Mouse (Mus musculus): ENCODE results near the gene Cdk15. TPM values are rescaled to one million over a fixed set of nuclear protein-coding genes. Genes with fewer than 3 reads are reported as not detected.

Cdk15 gene
- polyA plus RNA-seq, 1 experiment from 2014 or later: not detected

- no peak overlapping the region for H3K9ac ChIP-seq (ENCODE audit: low read depth, low read length)
- no peaks in the 10 kb centered on the region for H3K27me3 ChIP-seq (ENCODE audit: control insufficient read depth, insufficient read depth, low read depth, low read length)
- H3K27ac ChIP-seq (ENCODE audit: low read length): no peak overlapping the region
- peak overlapping the region; percentile 13; the same call in 1 of the 2 replicates for H3K4me2 ChIP-seq (ENCODE audit: low read depth, low read length)
- 10% methylated on average over 6 of the region's 6 CpGs for WGBS (ENCODE audit: insufficient replicate concordance)
- no peak overlapping the region for H3K4me3 ChIP-seq (ENCODE audit: low read depth, low read length)
- no peaks in the 10 kb centered on the region for H3K36me3 ChIP-seq (ENCODE audit: control insufficient read depth, insufficient read depth)
- no peaks in the 10 kb centered on the region; the same call in 1 of the 2 replicates for H3K4me1 ChIP-seq (ENCODE audit: control insufficient read depth, low read depth, low read length)
- no peak for ATAC-seq (ENCODE audit: low read depth)
- no peaks in the 10 kb centered on the region for H3K9me3 ChIP-seq (replicated peaks; ENCODE audit: control insufficient read depth, low read length)
Measured at GRCm38 (mm10) chr1:59316386-59317051, 59.8 kb downstream of the Cdk15 start.

DNA sequence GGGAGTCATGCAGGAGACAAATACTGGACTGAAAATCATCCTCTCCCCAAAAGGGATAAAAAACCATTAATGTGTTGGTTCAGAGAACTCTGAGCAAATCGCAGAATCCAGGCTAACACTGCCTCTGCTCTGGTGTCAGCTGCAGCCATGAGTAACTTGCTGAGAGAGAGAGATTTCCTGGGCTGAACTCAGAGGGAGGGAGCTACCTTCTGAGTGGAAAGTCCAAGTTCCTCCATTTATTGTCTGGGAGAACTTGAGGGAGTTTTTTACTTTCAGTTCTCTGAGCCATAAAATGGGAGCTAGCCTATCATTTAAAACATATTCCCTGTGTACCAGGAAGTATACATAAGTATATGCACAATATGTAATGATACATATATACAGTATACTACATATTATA is 60.7 kb downstream of the Cdk15 start:
- WGBS (ENCODE audit: insufficient replicate concordance): 80% methylated on average over 1 of the region's 1 CpGs
- Histone ChIP-seq H3K27ac (ENCODE audit: low read length) (no peak overlapping the region), H3K27me3 (ENCODE audit: control insufficient read depth, insufficient read depth, low read depth, low read length) (no peaks in the 10 kb centered on the region), H3K9me3 (replicated peaks; ENCODE audit: control insufficient read depth, low read length) (no peaks in the 10 kb centered on the region), H3K4me2 (ENCODE audit: low read depth, low read length) (no peak overlapping the region), H3K9ac (ENCODE audit: low read depth, low read length) (no peak overlapping the region), H3K4me3 (ENCODE audit: low read depth, low read length) (no peak overlapping the region), H3K4me1 (ENCODE audit: control insufficient read depth, low read depth, low read length) (no peaks in the 10 kb centered on the region; the same call in 1 of the 2 replicates), H3K36me3 (ENCODE audit: control insufficient read depth, insufficient read depth) (no peaks in the 10 kb centered on the region)
- no peak for ATAC-seq (ENCODE audit: low read depth)

GRCm38 (mm10) chr1:59318878-59319277 is 62.2 kb downstream of the Cdk15 start:
- Histone ChIP-seq H3K4me2 (ENCODE audit: low read depth, low read length) (no peak overlapping the region), H3K9me3 (replicated peaks; ENCODE audit: control insufficient read depth, low read length) (no peaks in the 10 kb centered on the region), H3K27ac (ENCODE audit: low read length) (no peak overlapping the region), H3K4me1 (ENCODE audit: control insufficient read depth, low read depth, low read length) (no peaks in the 10 kb centered on the region; the same call in 1 of the 2 replicates), H3K9ac (ENCODE audit: low read depth, low read length) (no peak overlapping the region), H3K4me3 (ENCODE audit: low read depth, low read length) (no peak overlapping the region), H3K27me3 (ENCODE audit: control insufficient read depth, insufficient read depth, low read depth, low read length) (no peaks in the 10 kb centered on the region), H3K36me3 (ENCODE audit: control insufficient read depth, insufficient read depth) (no peaks in the 10 kb centered on the region)
- ATAC-seq (ENCODE audit: low read depth): no peak
- WGBS (ENCODE audit: insufficient replicate concordance): 71% methylated on average over 5 of the region's 5 CpGs

- Histone ChIP-seq H3K4me3 (ENCODE audit: low read depth, low read length) (no peak overlapping the region), H3K27me3 (ENCODE audit: control insufficient read depth, insufficient read depth, low read depth, low read length) (no peaks in the 10 kb centered on the region), H3K27ac (ENCODE audit: low read length) (peak overlapping the region; percentile 53), H3K9ac (ENCODE audit: low read depth, low read length) (no peak overlapping the region), H3K4me1 (ENCODE audit: control insufficient read depth, low read depth, low read length) (no peaks in the 10 kb centered on the region; the same call in 1 of the 2 replicates), H3K9me3 (replicated peaks; ENCODE audit: control insufficient read depth, low read length) (no peaks in the 10 kb centered on the region), H3K36me3 (ENCODE audit: control insufficient read depth, insufficient read depth) (no peaks in the 10 kb centered on the region), H3K4me2 (ENCODE audit: low read depth, low read length) (no peak overlapping the region)
- WGBS (ENCODE audit: insufficient replicate concordance): 28% methylated on average over 9 of the region's 9 CpGs
- ATAC-seq (ENCODE audit: low read depth): peak; percentile 75
Measured at GRCm38 (mm10) chr1:59321076-59321879, 64.6 kb downstream of the Cdk15 start.

DNA sequence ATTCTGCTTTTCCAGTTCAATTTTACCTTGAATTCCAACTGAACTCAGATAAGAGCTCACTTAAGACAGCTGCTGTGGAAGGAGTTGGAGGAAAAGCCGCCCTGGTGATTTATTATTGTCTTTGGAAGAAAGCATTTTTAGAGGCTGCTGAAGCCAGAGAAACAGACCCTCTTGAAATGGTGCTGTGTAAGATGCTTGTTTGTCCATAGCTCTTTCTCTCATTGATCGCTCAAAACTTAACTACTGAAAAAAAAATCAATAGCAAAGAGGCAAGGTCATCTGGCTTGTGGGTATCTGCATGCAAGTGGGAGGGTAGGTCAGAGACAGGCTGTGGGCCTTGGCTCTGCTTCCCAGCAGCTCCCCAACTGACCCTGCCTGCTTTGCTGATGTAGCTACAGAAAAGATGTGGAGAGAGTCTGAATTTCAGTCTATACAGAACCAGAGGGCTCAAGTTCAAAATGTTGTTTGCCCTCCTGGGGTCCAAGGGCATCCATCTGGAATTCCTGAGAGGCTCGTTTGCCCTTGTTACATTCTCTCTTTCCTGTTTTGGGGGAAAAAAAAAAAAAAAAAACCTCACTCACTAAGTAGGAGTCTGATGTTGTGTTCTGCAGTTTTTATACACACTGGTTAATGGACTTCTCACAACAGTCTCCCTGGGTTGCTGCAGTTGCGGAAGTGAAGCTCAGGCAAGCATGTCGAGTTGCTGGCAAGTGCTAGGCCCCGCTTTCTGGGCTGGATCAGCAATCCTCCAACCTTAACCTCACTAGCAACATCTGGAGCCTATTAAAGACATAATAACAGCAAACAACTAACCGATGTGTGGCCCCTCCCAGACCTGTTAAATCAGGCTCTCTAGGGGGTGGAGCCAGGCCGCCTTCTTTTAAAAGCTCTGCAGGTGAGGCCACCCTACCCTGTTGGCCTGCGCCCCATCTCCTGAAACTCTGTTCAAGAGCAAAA is 65.5 kb downstream of the Cdk15 start:
- Histone ChIP-seq H3K4me3 (ENCODE audit: low read depth, low read length) (no peak overlapping the region), H3K9me3 (replicated peaks; ENCODE audit: control insufficient read depth, low read length) (no peaks in the 10 kb centered on the region), H3K27ac (ENCODE audit: low read length) (peak overlapping the region; percentile 53), H3K9ac (ENCODE audit: low read depth, low read length) (no peak overlapping the region), H3K36me3 (ENCODE audit: control insufficient read depth, insufficient read depth) (no peaks in the 10 kb centered on the region), H3K27me3 (ENCODE audit: control insufficient read depth, insufficient read depth, low read depth, low read length) (no peaks in the 10 kb centered on the region), H3K4me1 (ENCODE audit: control insufficient read depth, low read depth, low read length) (no peaks in the 10 kb centered on the region; the same call in 1 of the 2 replicates), H3K4me2 (ENCODE audit: low read depth, low read length) (no peak overlapping the region)
- ATAC-seq (ENCODE audit: low read depth): peak; percentile 75
- 49% methylated on average over 9 of the region's 9 CpGs for WGBS (ENCODE audit: insufficient replicate concordance)

DNA sequence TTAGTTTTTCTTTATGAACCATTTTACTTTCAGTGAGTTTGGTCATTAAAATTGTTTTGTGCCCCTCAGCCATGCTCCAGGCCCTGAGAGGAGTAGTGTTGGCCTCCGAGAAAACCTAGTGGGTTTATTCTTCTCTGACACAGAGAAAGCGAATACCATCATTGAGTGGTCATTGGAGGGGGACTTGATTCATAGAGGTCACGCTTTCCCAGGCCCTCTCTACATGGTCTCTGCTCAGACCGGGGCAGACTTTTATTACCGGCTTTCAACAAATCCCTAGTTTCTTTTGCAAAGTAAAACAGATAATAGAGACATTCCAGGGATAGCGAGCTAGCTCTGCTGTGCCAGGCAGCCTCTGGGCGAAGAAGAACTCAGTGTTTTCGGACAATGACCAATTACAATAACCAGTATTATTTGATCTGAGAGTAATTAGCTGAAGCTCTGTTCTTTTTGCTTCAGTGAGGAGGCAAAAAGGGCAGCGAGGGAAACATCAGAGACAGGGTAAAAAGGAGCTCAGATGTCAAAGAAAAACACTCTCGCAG is 70.2 kb downstream of the Cdk15 start:
- H3K9me3 ChIP-seq (replicated peaks; ENCODE audit: control insufficient read depth, low read length): no peaks in the 10 kb centered on the region
- no peak overlapping the region for H3K4me3 ChIP-seq (ENCODE audit: low read depth, low read length)
- WGBS (ENCODE audit: insufficient replicate concordance): 67% methylated on average over 10 of the region's 10 CpGs
- H3K4me1 ChIP-seq (ENCODE audit: control insufficient read depth, low read depth, low read length): no peaks in the 10 kb centered on the region
- H3K27ac ChIP-seq (ENCODE audit: low read length): no peak overlapping the region
- no peaks in the 10 kb centered on the region for H3K27me3 ChIP-seq (ENCODE audit: control insufficient read depth, insufficient read depth, low read depth, low read length)
- no peak for ATAC-seq (ENCODE audit: low read depth)
- H3K4me2 ChIP-seq (ENCODE audit: low read depth, low read length): no peak overlapping the region
- no peak overlapping the region for H3K9ac ChIP-seq (ENCODE audit: low read depth, low read length)
- H3K36me3 ChIP-seq (ENCODE audit: control insufficient read depth, insufficient read depth): no peaks in the 10 kb centered on the region

GRCm38 (mm10) chr1:59332737-59333385 is 76.2 kb downstream of the Cdk15 start:
- WGBS (ENCODE audit: insufficient replicate concordance): 37% methylated on average over 13 of the region's 13 CpGs
- Histone ChIP-seq H3K4me1 (ENCODE audit: control insufficient read depth, low read depth, low read length) (no peaks in the 10 kb centered on the region), H3K4me2 (ENCODE audit: low read depth, low read length) (no peak overlapping the region), H3K27ac (ENCODE audit: low read length) (no peak overlapping the region), H3K36me3 (ENCODE audit: control insufficient read depth, insufficient read depth) (no peaks in the 10 kb centered on the region), H3K4me3 (ENCODE audit: low read depth, low read length) (no peak overlapping the region), H3K9ac (ENCODE audit: low read depth, low read length) (no peak overlapping the region), H3K27me3 (ENCODE audit: control insufficient read depth, insufficient read depth, low read depth, low read length) (no peaks in the 10 kb centered on the region), H3K9me3 (replicated peaks; ENCODE audit: control insufficient read depth, low read length) (no peaks in the 10 kb centered on the region)
- no peak for ATAC-seq (ENCODE audit: low read depth)

DNA sequence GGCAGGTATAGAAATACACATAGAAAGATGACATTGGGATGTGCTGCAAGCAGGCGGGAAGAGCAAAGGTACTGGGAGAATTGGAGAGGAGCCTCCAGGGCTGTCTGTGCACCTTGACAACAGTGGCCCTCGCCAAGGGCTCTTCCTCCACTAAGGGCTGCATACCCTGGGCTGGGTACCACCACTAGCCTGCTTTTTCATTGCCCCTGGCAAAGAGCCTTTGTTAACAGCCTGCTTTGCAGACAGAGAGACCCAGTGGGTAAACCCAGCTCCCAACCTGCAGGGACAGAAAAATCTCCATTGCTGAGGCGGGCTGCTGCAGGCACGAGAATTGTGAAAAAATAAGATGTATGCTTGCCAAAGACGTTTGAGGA is 76.7 kb downstream of the Cdk15 start:
- WGBS (ENCODE audit: insufficient replicate concordance): 57% methylated on average over 5 of the region's 5 CpGs
- no peaks in the 10 kb centered on the region for H3K4me1 ChIP-seq (ENCODE audit: control insufficient read depth, low read depth, low read length)
- no peak overlapping the region for H3K27ac ChIP-seq (ENCODE audit: low read length)
- H3K27me3 ChIP-seq (ENCODE audit: control insufficient read depth, insufficient read depth, low read depth, low read length): no peaks in the 10 kb centered on the region
- no peaks in the 10 kb centered on the region for H3K36me3 ChIP-seq (ENCODE audit: control insufficient read depth, insufficient read depth)
- no peak overlapping the region for H3K4me2 ChIP-seq (ENCODE audit: low read depth, low read length)
- H3K9me3 ChIP-seq (replicated peaks; ENCODE audit: control insufficient read depth, low read length): no peaks in the 10 kb centered on the region
- ATAC-seq (ENCODE audit: low read depth): no peak
- no peak overlapping the region for H3K9ac ChIP-seq (ENCODE audit: low read depth, low read length)
- H3K4me3 ChIP-seq (ENCODE audit: low read depth, low read length): no peak overlapping the region
